ENCODE assay signal across 8 mouse cellular contexts in genomic region chr2:118659998-118660452, GRCm38 (mm10). TPM values are rescaled to one million over a fixed set of nuclear protein-coding genes. Genes with fewer than 3 reads are reported as not detected.
DNase-seq lines count a peak whose midpoint lies in the region; ATAC-seq lines count a peak whose summit lies in the region.

No protein-coding gene starts in this region.

- intact Hi-C loops in heart, postnatal 14 days (cut with DNase I), result loop anchor here (5.0 kb wide), 1 partner anchor 32 kb away; no protein-coding TSS in a partner anchor

- H3K4me1 ChIP-seq in embryonic facial prominence, embryonic 12.5 days, result peaks cover 33% of the 10 kb centered on the region
- H3K4me1 ChIP-seq in stomach, embryonic 15.5 days, result peaks cover 48% of the 10 kb centered on the region

- peak overlapping the region; percentile 29; the same call in 1 of the 2 replicates for H3K9ac ChIP-seq in embryonic facial prominence, embryonic 12.5 days
- no peak overlapping the region; the same call in 1 of the 2 replicates for H3K9ac ChIP-seq in stomach, embryonic 15.5 days

- no peak for DNase-seq in frontal cortex, adult 2 months (ENCODE audit: extremely low spot score in 1 of 2, low spot score in 1 of 2)
- DNase-seq in heart, postnatal 14 days, result peak; percentile 29 to 61
- peak; percentile 26 to 43 for DNase-seq in layer of hippocampus, postnatal 14 days (ENCODE audit: low spot score in 2 of 2)

- no peak overlapping the region for H3K27ac ChIP-seq in embryonic facial prominence, embryonic 12.5 days
- H3K27ac ChIP-seq in stomach, embryonic 15.5 days, result peak overlapping the region; percentile 78; the same call in 1 of the 2 replicates

- H3K4me3 ChIP-seq in embryonic facial prominence, embryonic 12.5 days, result peak overlapping the region; percentile 36
- H3K4me3 ChIP-seq in stomach, embryonic 15.5 days (replicated peaks), result peak overlapping the region; percentile 39

- no peaks in the 10 kb centered on the region for H3K9me3 ChIP-seq in embryonic facial prominence, embryonic 12.5 days
- no peaks in the 10 kb centered on the region for H3K9me3 ChIP-seq in stomach, embryonic 15.5 days

- WGBS in embryonic facial prominence, embryonic 12.5 days, result 3% methylated on average over 4 of the region's 4 CpGs
- 2% methylated on average over 4 of the region's 4 CpGs for WGBS in stomach, embryonic 15.5 days

- ATAC-seq in frontal cortex, adult (ENCODE audit: low TSS enrichment), result peak; percentile 60
- ATAC-seq in activated CD4-positive, CD25-positive, alpha-beta regulatory T cell, adult 4 months, result peak; percentile 69
- ATAC-seq in embryonic facial prominence, embryonic 12.5 days (ENCODE audit: insufficient number of reproducible peaks, insufficient read depth, low FRiP score, low TSS enrichment), result 0 out of 2 replicates have a peak, but pooled peaks have one; percentile 29
- peak; percentile 73 for ATAC-seq in megakaryocyte-erythroid progenitor cell, adult 5-6 weeks (replicated peaks; ENCODE audit: low FRiP score, low TSS enrichment, poor library complexity, severe bottlenecking)
- peak; percentile 61; the same call in 1 of the 2 replicates for ATAC-seq in stomach, embryonic 15.5 days (ENCODE audit: insufficient read depth, low FRiP score, low read depth)

- H3K36me3 ChIP-seq in embryonic facial prominence, embryonic 12.5 days, result no peaks in the 10 kb centered on the region
- no peaks in the 10 kb centered on the region for H3K36me3 ChIP-seq in stomach, embryonic 15.5 days

- H3K27me3 ChIP-seq in embryonic facial prominence, embryonic 12.5 days, result peaks cover 20% of the 10 kb centered on the region
- H3K27me3 ChIP-seq in stomach, embryonic 15.5 days (replicated peaks), result peaks cover 12% of the 10 kb centered on the region; the same call in 1 of the 2 replicates

- peak overlapping the region; percentile 55 for H3K4me2 ChIP-seq in embryonic facial prominence, embryonic 12.5 days (replicated peaks)
- peak overlapping the region; percentile 53 for H3K4me2 ChIP-seq in stomach, embryonic 15.5 days

RNA-seq across cellular contexts. Expression of gene Pak6, which starts 3.1 kb away (rescaled TPM):
- polyA plus RNA-seq in frontal cortex, adult 2 months (2012; rRNA removed), result 58.0 and 60.0 TPM in 2 replicates
- polyA plus RNA-seq in activated CD4-positive, CD25-positive, alpha-beta regulatory T cell, adult 4 months (2017; shearing (Covaris generic)), result not detected
- 1.2 and 1.5 TPM in 2 replicates for polyA plus RNA-seq in embryonic facial prominence, embryonic 12.5 days (2016; fragmentation: Nextera tagmentation; extraction: Ambion mirVana)
- total RNA-seq in heart, postnatal 14 days (2021), result 10 to 100 TPM in 1 of 2 experiments, 1 to 10 TPM in 1; 7.8 to 10.9 TPM
- total RNA-seq in layer of hippocampus, postnatal 14 days (2021), result 10 to 100 TPM; 67.8 to 75.1 TPM
- total RNA-seq in megakaryocyte-erythroid progenitor cell, adult 5-6 weeks (2014; fragmentation: Nextera tagmentation), result 0.55 and 0.77 TPM in 2 replicates
- 1.0 and 1.4 TPM in 2 replicates for total RNA-seq in megakaryocyte-erythroid progenitor cell, adult 5-6 weeks (2017)
- 3.6 and 4.8 TPM in 2 replicates for polyA plus RNA-seq in stomach, embryonic 15.5 days (2015; fragmentation: Nextera tagmentation; extraction: Ambion mirVana)

RNA-seq across cellular contexts. Expression of gene Ankrd63, which starts 43.7 kb away (rescaled TPM):
- 24.2 and 24.3 TPM in 2 replicates for polyA plus RNA-seq in frontal cortex, adult 2 months (2012; rRNA removed)
- not detected for polyA plus RNA-seq in activated CD4-positive, CD25-positive, alpha-beta regulatory T cell, adult 4 months (2017; shearing (Covaris generic))
- polyA plus RNA-seq in embryonic facial prominence, embryonic 12.5 days (2016; fragmentation: Nextera tagmentation; extraction: Ambion mirVana), result not detected in 2 replicates
- total RNA-seq in heart, postnatal 14 days (2021), result 1 to 10 TPM; 1.7 to 2.8 TPM
- total RNA-seq in layer of hippocampus, postnatal 14 days (2021), result 1 to 10 TPM; 9.4 to 10.0 TPM
- total RNA-seq in megakaryocyte-erythroid progenitor cell, adult 5-6 weeks (2014; fragmentation: Nextera tagmentation), result not detected in 2 replicates
- total RNA-seq in megakaryocyte-erythroid progenitor cell, adult 5-6 weeks (2017), result 0.15 and 0.19 TPM in 2 replicates
- polyA plus RNA-seq in stomach, embryonic 15.5 days (2015; fragmentation: Nextera tagmentation; extraction: Ambion mirVana), result 0.04 and 0.08 TPM in 2 replicates

Comparison
In these comparisons a context has a peak if more than half of its experiments do, and no peak if none do; other contexts are left out.
1. DNase-seq: peak in heart, postnatal 14 days (2 of 2) and layer of hippocampus, postnatal 14 days (2 of 2); none in frontal cortex, adult 2 months (0 of 2).
2. RNA of gene Pak6, which starts 3.1 kb away (polyA plus RNA-seq): 58.0 to 60.0 TPM in frontal cortex, adult 2 months; 3.6 to 4.8 TPM in stomach, embryonic 15.5 days, 1.2 to 1.5 TPM in embryonic facial prominence, embryonic 12.5 days and not detected in activated CD4-positive, CD25-positive, alpha-beta regulatory T cell, adult 4 months; every median in the first group is over 10 times any median in the second.
3. RNA of gene Ankrd63, which starts 43.7 kb away (polyA plus RNA-seq): 24.2 to 24.3 TPM in frontal cortex, adult 2 months; 0.04 to 0.08 TPM in stomach, embryonic 15.5 days, not detected in embryonic facial prominence, embryonic 12.5 days and not detected in activated CD4-positive, CD25-positive, alpha-beta regulatory T cell, adult 4 months; every median in the first group is over 10 times any median in the second.
4. Peak in every context shown above with its lines, with median percentiles within 50 percentile points of each other: ATAC-seq.